Mouse (Mus musculus) heart, adult 2 months (tissue): ENCODE measurements around the gene 4931440F15Rik.

Experiments used
- EP300 ChIP-seq: fragments of 200-500 bp; IDR thresholded peaks from 2 replicates; pipeline ENCODE4 v1.6.1; 2011; ENCODE audit warnings: low read depth, low read length, control low read depth; ENCODE audit not compliant: insufficient read depth
- POLR2A ChIP-seq: fragments of 200-500 bp; IDR thresholded peaks from 2 replicates; pipeline ENCODE4 v1.6.1; 2011; ENCODE audit warnings: mild to moderate bottlenecking, low read depth, low read length, control low read depth; ENCODE audit not compliant: insufficient read depth

GRCm38 (mm10) chr11:29801432-29802427, 23.7 kb downstream of the 4931440F15Rik start:
- TF ChIP-seq EP300 (no peak), POLR2A (no peak)
